41 mouse cellular contexts compared by ENCODE assay signal in the genomic region with DNA sequence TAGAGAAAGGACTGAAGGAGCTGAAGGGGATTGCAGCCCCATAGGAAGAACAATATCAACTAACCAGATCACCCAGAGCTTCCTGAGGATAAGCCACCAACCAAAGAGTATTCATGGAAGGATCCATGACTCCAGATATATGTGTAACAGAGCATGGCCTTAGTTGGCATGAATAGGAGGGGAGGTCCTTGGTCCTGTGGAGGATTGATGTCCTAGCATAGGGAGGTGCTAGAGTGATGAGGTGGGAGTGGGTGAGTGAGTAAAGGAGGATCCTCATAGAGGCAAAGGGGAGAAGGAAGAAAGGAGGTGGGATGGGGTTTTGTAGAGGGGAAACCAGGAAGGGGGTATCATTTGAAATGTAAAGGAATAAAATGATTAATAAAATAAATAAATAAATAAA. TPM values are rescaled to one million over a fixed set of nuclear protein-coding genes. Genes with fewer than 3 reads are reported as not detected.
"Had no signal": no experiment of that assay in that cellular context is flagged by ENCODE, and none has a peak within 500 bp of the region (broad histone marks: within the 10 kb centered on the region; RNA-seq: fewer than 3 reads in every experiment).

No protein-coding gene starts in this region.

- H3K4me2 ChIP-seq: heart, embryonic 11.5 days; heart, embryonic 12.5 days; heart, embryonic 13.5 days; heart, embryonic 15.5 days; hindbrain, embryonic 12.5 days; hindbrain, embryonic 13.5 days; hindbrain, embryonic 14.5 days; hindbrain, embryonic 15.5 days; intestine, embryonic 15.5 days; kidney, embryonic 15.5 days had no signal

- H3K27ac ChIP-seq: heart, embryonic 10.5 days; heart, embryonic 13.5 days; heart, embryonic 15.5 days; hindbrain, embryonic 10.5 days; hindbrain, embryonic 12.5 days; hindbrain, embryonic 13.5 days; hindbrain, embryonic 14.5 days; hindbrain, embryonic 15.5 days; hindbrain, postnatal 0 days; intestine, embryonic 15.5 days; kidney, embryonic 15.5 days; layer of hippocampus, adult 2 months had no signal

- H3K9me3 ChIP-seq: heart, embryonic 10.5 days; heart, embryonic 12.5 days; heart, embryonic 13.5 days; heart, embryonic 15.5 days; hindbrain, embryonic 10.5 days; hindbrain, embryonic 12.5 days; hindbrain, embryonic 13.5 days; hindbrain, embryonic 15.5 days; intestine, embryonic 15.5 days; kidney, embryonic 15.5 days had no signal

- DNase-seq: heart, postnatal 10 days; heart, postnatal 14 days; heart, postnatal 36 days; heart, postnatal 4 days; kidney, adult 11 months; kidney, adult 18-20 months; kidney, adult 2 months; kidney, adult 8-10 months; kidney, adult 9 months; kidney, postnatal 10 days; kidney, postnatal 14 days; kidney, postnatal 25 days; kidney, postnatal 36 days; layer of hippocampus, adult 9-11 months; layer of hippocampus, postnatal 36 days had no signal

- ATAC-seq: hindbrain, embryonic 16.5 days; hindbrain, postnatal 0 days; inflammation-experienced regulatory T-cells, adult 6 months; intestine, embryonic 15.5 days; intestine, embryonic 16.5 days; intestine, postnatal 0 days had no signal

- H3K27me3 ChIP-seq: heart, embryonic 12.5 days; heart, embryonic 13.5 days; heart, embryonic 15.5 days; hindbrain, embryonic 12.5 days; hindbrain, embryonic 13.5 days; hindbrain, embryonic 15.5 days; intestine, embryonic 15.5 days; kidney, embryonic 15.5 days had no signal

- H3K36me3 ChIP-seq: heart, embryonic 10.5 days; heart, embryonic 12.5 days; heart, embryonic 13.5 days; heart, embryonic 15.5 days; hindbrain, embryonic 10.5 days; hindbrain, embryonic 12.5 days; hindbrain, embryonic 13.5 days; hindbrain, embryonic 15.5 days; intestine, embryonic 15.5 days; kidney, embryonic 15.5 days had no signal

- H3K9ac ChIP-seq: heart, embryonic 12.5 days; heart, embryonic 13.5 days; heart, embryonic 15.5 days; hindbrain, embryonic 12.5 days; hindbrain, embryonic 13.5 days; hindbrain, embryonic 14.5 days; hindbrain, embryonic 15.5 days; intestine, embryonic 15.5 days; kidney, embryonic 15.5 days had no signal

- H3K4me3 ChIP-seq: heart, embryonic 10.5 days; heart, embryonic 12.5 days; heart, embryonic 13.5 days; heart, embryonic 15.5 days; hindbrain, embryonic 10.5 days; hindbrain, embryonic 12.5 days; hindbrain, embryonic 13.5 days; hindbrain, embryonic 15.5 days; intestine, embryonic 15.5 days; kidney, embryonic 15.5 days; layer of hippocampus, adult 2 months had no signal

- H3K4me1 ChIP-seq: heart, embryonic 10.5 days; heart, embryonic 12.5 days; heart, embryonic 13.5 days; heart, embryonic 15.5 days; hindbrain, embryonic 10.5 days; hindbrain, embryonic 12.5 days; hindbrain, embryonic 13.5 days; hindbrain, embryonic 15.5 days; intestine, embryonic 15.5 days; kidney, embryonic 15.5 days had no signal

RNA-seq across cellular contexts. Expression of gene Olfr1279, which starts 1.9 kb away (rescaled TPM):
- polyA plus RNA-seq: heart, embryonic 10.5 days; heart, embryonic 11.5 days; heart, embryonic 12.5 days; heart, embryonic 13.5 days; heart, embryonic 14.5 days; heart, embryonic 15.5 days; heart, embryonic 16.5 days; heart, postnatal 0 days; hindbrain, embryonic 10.5 days; hindbrain, embryonic 11.5 days; hindbrain, embryonic 12.5 days; hindbrain, embryonic 13.5 days; hindbrain, embryonic 14.5 days; hindbrain, embryonic 15.5 days; hindbrain, embryonic 16.5 days; hindbrain, postnatal 0 days; inflammation-experienced regulatory T-cells, adult 6 months; intestine, embryonic 14.5 days; intestine, embryonic 15.5 days; intestine, embryonic 16.5 days; intestine, postnatal 0 days; kidney, adult 2 months; kidney, embryonic 14.5 days; kidney, embryonic 15.5 days; kidney, embryonic 16.5 days; large intestine, adult 2 months had no signal

RNA-seq across cellular contexts. Expression of gene Olfr1278, which starts 8.6 kb away (rescaled TPM):
- polyA plus RNA-seq: heart, embryonic 10.5 days; heart, embryonic 11.5 days; heart, embryonic 12.5 days; heart, embryonic 13.5 days; heart, embryonic 14.5 days; heart, embryonic 15.5 days; heart, embryonic 16.5 days; heart, postnatal 0 days; hindbrain, embryonic 10.5 days; hindbrain, embryonic 11.5 days; hindbrain, embryonic 12.5 days; hindbrain, embryonic 13.5 days; hindbrain, embryonic 14.5 days; hindbrain, embryonic 15.5 days; hindbrain, embryonic 16.5 days; hindbrain, postnatal 0 days; inflammation-experienced regulatory T-cells, adult 6 months; intestine, embryonic 14.5 days; intestine, embryonic 15.5 days; intestine, embryonic 16.5 days; intestine, postnatal 0 days; kidney, adult 2 months; kidney, embryonic 14.5 days; kidney, embryonic 15.5 days; kidney, embryonic 16.5 days; large intestine, adult 2 months had no signal

RNA-seq across cellular contexts. Expression of gene Olfr1280, which starts 15.3 kb away (rescaled TPM):
- polyA plus RNA-seq: heart, embryonic 10.5 days; heart, embryonic 11.5 days; heart, embryonic 12.5 days; heart, embryonic 13.5 days; heart, embryonic 14.5 days; heart, embryonic 15.5 days; heart, embryonic 16.5 days; heart, postnatal 0 days; hindbrain, embryonic 10.5 days; hindbrain, embryonic 11.5 days; hindbrain, embryonic 12.5 days; hindbrain, embryonic 13.5 days; hindbrain, embryonic 14.5 days; hindbrain, embryonic 15.5 days; hindbrain, embryonic 16.5 days; hindbrain, postnatal 0 days; inflammation-experienced regulatory T-cells, adult 6 months; intestine, embryonic 14.5 days; intestine, embryonic 15.5 days; intestine, embryonic 16.5 days; intestine, postnatal 0 days; kidney, adult 2 months; kidney, embryonic 14.5 days; kidney, embryonic 15.5 days; kidney, embryonic 16.5 days; large intestine, adult 2 months had no signal

RNA-seq across cellular contexts. Expression of gene Olfr1277, which starts 24.6 kb away (rescaled TPM):
- polyA plus RNA-seq: heart, embryonic 10.5 days; heart, embryonic 11.5 days; heart, embryonic 12.5 days; heart, embryonic 13.5 days; heart, embryonic 14.5 days; heart, embryonic 15.5 days; heart, embryonic 16.5 days; heart, postnatal 0 days; hindbrain, embryonic 10.5 days; hindbrain, embryonic 11.5 days; hindbrain, embryonic 12.5 days; hindbrain, embryonic 13.5 days; hindbrain, embryonic 14.5 days; hindbrain, embryonic 15.5 days; hindbrain, embryonic 16.5 days; hindbrain, postnatal 0 days; inflammation-experienced regulatory T-cells, adult 6 months; intestine, embryonic 14.5 days; intestine, embryonic 15.5 days; intestine, embryonic 16.5 days; intestine, postnatal 0 days; kidney, adult 2 months; kidney, embryonic 14.5 days; kidney, embryonic 15.5 days; kidney, embryonic 16.5 days; large intestine, adult 2 months had no signal

RNA-seq across cellular contexts. Expression of gene Olfr1281, which starts 27.8 kb away (rescaled TPM):
- polyA plus RNA-seq: heart, embryonic 10.5 days; heart, embryonic 11.5 days; heart, embryonic 12.5 days; heart, embryonic 13.5 days; heart, embryonic 14.5 days; heart, embryonic 15.5 days; heart, embryonic 16.5 days; heart, postnatal 0 days; hindbrain, embryonic 10.5 days; hindbrain, embryonic 11.5 days; hindbrain, embryonic 12.5 days; hindbrain, embryonic 13.5 days; hindbrain, embryonic 14.5 days; hindbrain, embryonic 15.5 days; hindbrain, embryonic 16.5 days; hindbrain, postnatal 0 days; inflammation-experienced regulatory T-cells, adult 6 months; intestine, embryonic 14.5 days; intestine, embryonic 15.5 days; intestine, embryonic 16.5 days; intestine, postnatal 0 days; kidney, adult 2 months; kidney, embryonic 14.5 days; kidney, embryonic 15.5 days; kidney, embryonic 16.5 days; large intestine, adult 2 months had no signal
